Mouse (Mus musculus): ENCODE results near the gene Plekhb2.

DNA sequence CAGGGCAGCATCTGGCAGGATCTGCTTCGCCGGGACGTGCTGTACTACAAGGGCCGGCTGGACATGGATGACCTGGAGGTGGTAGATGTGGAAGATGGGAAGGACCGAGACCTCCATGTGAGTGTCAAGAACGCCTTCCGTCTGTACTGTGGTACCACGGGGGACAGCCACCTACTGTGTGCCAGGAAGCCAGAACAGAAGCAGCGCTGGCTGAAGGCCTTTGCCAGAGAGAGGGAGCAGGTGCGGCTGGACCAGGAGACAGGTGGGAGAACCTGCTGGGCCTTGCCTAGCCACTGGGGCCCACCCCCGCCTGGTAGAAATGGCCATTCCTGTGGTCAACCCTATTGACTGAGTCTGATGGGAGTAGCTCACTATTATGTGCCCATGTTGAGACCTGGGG, 39.5 kb upstream of the Plekhb2 start:
- TF ChIP-seq POLR2A (IDR thresholded peaks at IDR 0.05; ENCODE audit: insufficient read depth, low read length): no peak
- TF ChIP-seq CTCF (IDR thresholded peaks at IDR 0.05; ENCODE audit: low read depth, low read length): no peak
- no peak for TF ChIP-seq EP300 (IDR thresholded peaks at IDR 0.05; ENCODE audit: insufficient read depth, low read depth, low read length)
